1 mouse cellular context compared by ENCODE assay signal in genomic region chr9:57944572-57944971, GRCm38 (mm10).
TF ChIP-seq lines count a peak whose summit lies in the region.

No protein-coding gene starts in this region.

TF ChIP-seq in CH12.LX, 34 proteins besides CTCF, POLR2A, EP300 and RAD21 (continued from another document):
- TF ChIP-seq MAX (IDR thresholded peaks at IDR 0.05; ENCODE audit: low read length) = peak; percentile 65; the same call in 1 of the 2 replicates
- TF ChIP-seq TCF12 (IDR thresholded peaks at IDR 0.05; ENCODE audit: low read depth, low read length) = no peak
- TF ChIP-seq CHD1 (IDR thresholded peaks at IDR 0.05; ENCODE audit: low read depth, low read length) = no peak
- TF ChIP-seq ELF1 (IDR thresholded peaks at IDR 0.05; ENCODE audit: low read depth, low read length) = peak; percentile 8; the same call in 1 of the 2 replicates
- TF ChIP-seq ZKSCAN1 (IDR thresholded peaks at IDR 0.05; ENCODE audit: borderline replicate concordance, low read depth, low read length) = no peak
- peak; percentile 75 for TF ChIP-seq SMC3 (IDR thresholded peaks at IDR 0.05; ENCODE audit: low read depth, low read length)
- TF ChIP-seq RCOR1 (conservative IDR thresholded peaks at IDR 0.05; ENCODE audit: low read depth, low read length) = no peak
TF ChIP-seq in CH12.LX: peak in this region for 9.
